Mouse (Mus musculus): Measurements from ENCODE around the gene Axin2.

- TF ChIP-seq FLI1 (IDR thresholded peaks at IDR 0.05; ENCODE audit: low read length) (no peak), GATA1 (IDR thresholded peaks at IDR 0.05; ENCODE audit: borderline replicate concordance, low read length) (no peak)
Measured at GRCm38 (mm10) chr11:108952343-108952742, 32.2 kb downstream of the Axin2 start.

All from megakaryocyte, embryonic 14.5 days (primary cell).